Mouse (Mus musculus) erythroblast, embryonic 14.5 days (primary cell): ENCODE data around the gene Siah3.

Experiments
- GATA1 ChIP-seq: IDR thresholded peaks from 2 replicates; pipeline ENCODE4 v1.6.1; 2012; ENCODE audit warnings: low read length, inconsistent platforms, mixed read lengths
- TAL1 ChIP-seq: IDR thresholded peaks from 3 replicates; pipeline ENCODE4 v1.6.1; 2012; ENCODE audit warnings: low read length, inconsistent platforms, mixed read lengths

DNA sequence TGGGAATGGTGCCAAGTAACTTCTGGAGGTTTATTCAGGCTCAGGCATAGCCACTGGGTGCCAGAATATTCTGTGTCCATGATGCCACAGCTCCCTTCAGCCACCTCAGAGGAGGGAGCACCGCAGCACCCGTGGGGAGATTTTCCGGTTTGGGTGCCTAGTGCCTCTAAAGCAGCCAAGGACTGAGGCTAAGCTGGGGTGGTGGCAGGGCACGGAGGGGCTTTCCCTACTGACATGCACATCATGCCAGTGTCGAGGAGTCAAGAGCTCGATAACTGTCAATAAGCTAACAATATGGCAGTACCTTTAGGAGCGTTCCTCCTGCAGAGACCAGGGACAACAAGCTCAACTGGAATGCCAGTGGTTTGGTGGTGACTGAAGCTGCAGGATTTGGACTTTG, 35.9 kb upstream of the Siah3 start:
- TF ChIP-seq GATA1 (no peak), TAL1 (no peak)
